Mouse (Mus musculus) heart, embryonic 10.5 days (tissue): ENCODE measurements around the gene Elmsan1. TPM values are rescaled to one million over a fixed set of nuclear protein-coding genes. Genes with fewer than 3 reads are reported as not detected.

Experiments used
- DNase-seq: peaks from one replicate; pipeline ENCODE4 v3.0.0-alpha.2; 2017; ENCODE audit warnings: low spot score
- H3K27ac ChIP-seq: fragments of 300-500 bp; sonication (generic); 2 replicates; pipeline ENCODE4 v1.5.1; 2016; ENCODE audit warnings: mild to moderate bottlenecking
- H3K27me3 ChIP-seq: fragments of 300-500 bp; sonication (generic); 2 replicates; pipeline ENCODE4 v1.6.1; 2016; ENCODE audit warnings: mild to moderate bottlenecking; ENCODE audit not compliant: poor library complexity, insufficient read depth, severe bottlenecking
- H3K36me3 ChIP-seq: fragments of 300-500 bp; sonication (generic); 2 replicates; pipeline ENCODE4 v1.6.1; 2016; ENCODE audit warnings: mild to moderate bottlenecking, moderate library complexity
- H3K4me1 ChIP-seq: fragments of 300-500 bp; sonication (generic); 2 replicates; pipeline ENCODE4 v1.6.1; 2016; ENCODE audit warnings: mild to moderate bottlenecking
- H3K4me3 ChIP-seq: fragments of 300-500 bp; sonication (generic); 2 replicates; pipeline ENCODE4 v1.5.1; 2016; ENCODE audit warnings: mild to moderate bottlenecking, moderate library complexity
- H3K9me3 ChIP-seq: fragments of 300-500 bp; sonication (generic); 2 replicates; pipeline ENCODE4 v1.6.1; 2016; ENCODE audit warnings: mild to moderate bottlenecking, moderate library complexity
- WGBS: fragments of 180-500 bp; shearing (Covaris S2); methylation state at CpG from one replicate; pipeline ENCODE4 v1.1.7; 2016; 5-methylcytosine and 5-hydroxymethylcytosine counted together
- polyA plus RNA-seq: library from polyadenylated mRNA; unstranded; fragments of >200 nt; fragmentation: Nextera tagmentation; extraction: Ambion mirVana; gene quantifications from 2 replicates; pipeline ENCODE4 v1.2.1, GENCODE M21; 2016

Gene Elmsan1
- polyA plus RNA-seq, 1 experiment from 2014 or later: 10.5 TPM

DNA sequence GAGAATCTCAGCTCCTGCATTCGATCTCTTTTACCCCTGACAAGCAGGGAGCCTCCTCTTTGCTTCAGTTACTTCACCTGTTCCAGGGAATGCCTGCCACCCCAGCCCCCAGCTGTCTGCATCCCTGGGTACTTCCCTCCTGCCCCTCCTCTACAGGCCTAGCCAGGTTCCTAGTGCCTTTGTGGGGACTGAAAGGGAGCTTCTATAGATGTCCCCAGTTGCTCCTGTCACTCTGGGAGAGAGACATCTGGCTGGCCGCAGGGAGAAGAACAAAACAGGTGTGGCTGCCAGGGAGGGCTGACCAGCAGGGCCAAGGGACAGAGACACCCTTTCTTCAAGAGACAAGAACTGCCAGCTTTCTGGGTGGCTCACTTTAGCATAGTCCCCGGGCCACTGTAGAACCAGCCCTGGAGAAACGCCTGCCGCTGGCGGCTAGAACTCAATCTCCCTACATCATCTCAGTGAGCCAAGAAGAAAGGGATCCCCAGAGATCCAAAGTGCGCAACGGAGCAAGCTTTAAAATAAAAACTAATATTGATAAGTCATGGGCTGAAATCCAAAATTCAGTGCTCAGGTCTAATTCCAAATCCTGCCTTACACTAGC is 20.5 kb downstream of the Elmsan1 start:
- no peak overlapping the region for H3K4me3 ChIP-seq
- 67% methylated on average over 8 of the region's 8 CpGs for WGBS
- peaks cover 74% of the 10 kb centered on the region for H3K4me1 ChIP-seq
- no peaks in the 10 kb centered on the region for H3K36me3 ChIP-seq
- no peaks in the 10 kb centered on the region for H3K9me3 ChIP-seq
- H3K27me3 ChIP-seq: no peaks in the 10 kb centered on the region
- DNase-seq: no peak
- peak overlapping the region; percentile 18; the same call in 1 of the 2 replicates for H3K27ac ChIP-seq

- Histone ChIP-seq H3K27ac (peak overlapping the region; percentile 98; the same call in 1 of the 2 replicates), H3K4me3 (no peak overlapping the region), H3K36me3 (no peaks in the 10 kb centered on the region), H3K4me1 (peaks cover 82% of the 10 kb centered on the region), H3K27me3 (no peaks in the 10 kb centered on the region), H3K9me3 (no peaks in the 10 kb centered on the region)
- DNase-seq: no peak
- WGBS: 53% methylated on average over 6 of the region's 6 CpGs
These were observed 23.5 kb downstream of the Elmsan1 start for GRCm38 (mm10) chr12:84195195-84195594.

- no peaks in the 10 kb centered on the region for H3K9me3 ChIP-seq
- H3K4me3 ChIP-seq: peak overlapping the region; percentile 80
- WGBS: 4% methylated on average over 13 of the region's 13 CpGs
- peaks cover 88% of the 10 kb centered on the region for H3K4me1 ChIP-seq
- no peaks in the 10 kb centered on the region for H3K36me3 ChIP-seq
- DNase-seq: no peak
- H3K27ac ChIP-seq: peak overlapping the region; percentile 98
- no peaks in the 10 kb centered on the region for H3K27me3 ChIP-seq
These were observed 24.1 kb downstream of the Elmsan1 start for GRCm38 (mm10) chr12:84194400-84195109.

DNA sequence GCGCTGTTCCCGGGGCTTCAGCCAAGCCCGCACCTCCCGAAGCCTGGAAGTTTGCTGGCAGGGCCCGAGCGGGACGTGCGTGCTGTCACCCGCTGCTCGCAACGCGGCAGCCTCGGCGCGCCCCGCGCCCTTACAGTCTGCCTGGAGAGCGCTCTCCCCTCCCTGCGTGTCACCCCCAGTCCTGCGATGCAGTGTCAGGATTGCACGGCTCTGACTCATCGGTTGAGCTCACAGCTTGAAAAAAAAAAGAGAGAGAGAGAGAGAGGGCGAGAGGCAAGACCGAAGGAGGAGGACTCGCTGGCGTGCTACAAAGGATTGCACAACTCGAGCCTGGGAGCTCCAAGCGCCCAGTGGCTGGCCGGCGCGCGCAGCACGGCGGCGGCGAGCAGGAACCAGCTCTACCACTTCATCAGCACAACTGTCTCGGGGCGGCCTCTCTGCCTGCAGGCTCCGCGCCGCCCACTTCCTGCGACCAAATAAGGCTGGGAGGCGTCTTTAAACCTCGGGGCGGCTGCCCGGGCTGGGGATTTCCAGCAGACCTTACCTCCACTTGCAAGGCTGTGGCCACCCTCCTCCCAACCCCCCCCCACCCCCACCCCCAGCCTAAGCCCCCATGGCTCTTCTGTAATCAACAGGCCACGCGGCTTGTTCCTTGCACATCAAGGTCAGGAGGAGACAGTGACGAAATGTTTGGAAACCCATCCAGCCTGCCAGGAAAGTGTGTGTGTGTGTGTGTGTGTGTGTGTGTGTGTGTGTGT is 24.9 kb downstream of the Elmsan1 start:
- Histone ChIP-seq H3K4me3 (peak overlapping the region; percentile 80), H3K4me1 (peaks cover 91% of the 10 kb centered on the region), H3K9me3 (no peaks in the 10 kb centered on the region), H3K27ac (peak overlapping the region; percentile 98), H3K36me3 (no peaks in the 10 kb centered on the region), H3K27me3 (no peaks in the 10 kb centered on the region)
- WGBS: under 1% methylated on average over 49 of the region's 49 CpGs
- peak; percentile 98 for DNase-seq

DNA sequence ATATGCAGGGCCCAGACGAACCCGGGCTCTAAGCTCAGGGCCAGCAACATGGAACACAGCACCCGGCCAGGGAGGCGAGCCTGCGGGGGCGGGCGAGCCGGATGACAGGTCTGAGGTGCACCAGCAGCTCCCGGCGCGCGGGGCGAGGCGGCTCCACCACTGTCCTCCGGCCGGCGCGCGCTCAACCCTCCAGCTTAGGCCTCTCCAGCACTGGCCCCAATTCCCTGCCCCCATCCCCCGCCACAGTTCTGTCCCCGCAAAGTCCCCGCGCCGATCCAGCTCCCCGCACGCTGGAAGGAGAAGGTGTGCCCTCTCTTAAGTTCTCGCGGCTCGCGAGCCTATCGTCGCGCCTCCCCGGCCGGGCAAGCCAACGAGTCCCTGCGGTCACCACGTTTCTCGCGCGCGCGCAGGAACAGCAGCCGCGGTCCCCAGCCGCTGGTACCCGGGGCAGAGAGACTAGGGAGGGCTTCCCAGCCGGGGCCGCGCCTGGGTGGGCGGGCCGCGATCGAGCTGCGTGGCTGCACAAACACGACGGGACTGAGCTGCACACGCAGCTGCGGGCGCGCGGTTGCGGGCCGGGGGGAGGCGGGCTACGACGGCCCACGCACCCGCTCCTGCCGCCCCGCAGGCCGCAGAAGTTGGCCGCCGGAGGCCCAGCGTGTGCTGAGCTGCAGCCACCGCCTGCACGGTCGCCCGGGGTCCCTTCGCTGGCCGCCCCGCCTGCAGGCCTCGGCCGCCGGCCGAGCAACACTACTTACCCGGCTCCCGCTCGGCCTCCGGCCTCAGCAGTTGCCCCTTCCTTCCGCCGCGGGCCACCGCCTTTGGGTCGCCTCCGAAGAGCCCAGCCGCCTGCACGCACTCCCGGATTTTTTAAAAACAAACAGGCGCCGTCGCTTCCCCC is 25.7 kb downstream of the Elmsan1 start:
- H3K27me3 ChIP-seq: no peaks in the 10 kb centered on the region
- peaks cover 93% of the 10 kb centered on the region for H3K4me1 ChIP-seq
- peak overlapping the region; percentile 80 for H3K4me3 ChIP-seq
- no peaks in the 10 kb centered on the region for H3K9me3 ChIP-seq
- peak overlapping the region; percentile 98 for H3K27ac ChIP-seq
- peak; percentile 88 for DNase-seq
- WGBS: under 1% methylated on average over 100 of the region's 102 CpGs
- no peaks in the 10 kb centered on the region for H3K36me3 ChIP-seq

DNA sequence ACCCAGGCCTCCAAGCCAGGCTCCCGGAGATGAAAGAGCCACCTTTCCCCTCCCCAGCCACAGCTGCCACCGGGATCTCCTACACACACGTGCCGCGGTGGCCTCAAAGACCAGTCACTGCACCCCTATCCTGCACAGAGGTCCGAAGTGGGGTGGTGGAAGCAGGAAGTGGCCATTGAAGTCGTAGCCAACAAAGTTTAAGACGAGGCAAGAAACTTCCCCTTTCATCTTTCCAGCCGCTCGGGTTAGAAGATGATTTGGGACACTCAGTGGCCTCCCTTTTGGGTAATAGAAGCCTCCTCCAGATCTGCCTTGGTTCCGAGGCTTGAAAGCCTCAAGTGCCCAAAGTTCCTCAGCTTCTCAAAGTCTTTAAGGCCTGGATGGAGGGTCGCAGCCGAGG is 26.4 kb downstream of the Elmsan1 start:
- H3K36me3 ChIP-seq: 0 out of 2 replicates have a peak, but pooled peaks cover 1% of the 10 kb centered on the region
- H3K4me3 ChIP-seq: peak overlapping the region; percentile 80
- no peaks in the 10 kb centered on the region for H3K27me3 ChIP-seq
- peaks cover 93% of the 10 kb centered on the region for H3K4me1 ChIP-seq
- H3K9me3 ChIP-seq: no peaks in the 10 kb centered on the region
- H3K27ac ChIP-seq: peak overlapping the region; percentile 98
- WGBS: 2% methylated on average over 13 of the region's 13 CpGs
- no peak for DNase-seq

- peak overlapping the region; percentile 98 for H3K27ac ChIP-seq
- DNase-seq: no peak
These were observed 26.9 kb downstream of the Elmsan1 start for GRCm38 (mm10) chr12:84191770-84192169.

DNA sequence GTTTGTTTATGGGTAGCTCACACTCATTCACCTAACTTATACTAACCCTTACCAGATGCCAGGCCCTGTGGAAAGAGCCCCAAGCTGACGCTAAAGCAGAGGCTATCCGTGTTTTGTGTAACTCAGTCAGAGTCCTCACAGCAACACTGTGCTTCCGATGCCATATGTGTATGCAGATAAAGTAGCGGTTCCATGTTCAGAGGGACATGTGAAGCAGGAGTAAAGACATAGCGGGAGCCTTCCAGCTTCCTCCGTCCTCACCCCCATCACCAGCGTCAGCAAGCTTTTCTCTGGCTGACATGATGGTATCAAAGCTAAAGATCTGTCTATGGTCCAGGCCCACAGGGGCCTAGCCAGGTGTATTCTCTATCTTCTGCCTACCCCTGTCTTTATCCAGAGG is 27.5 kb downstream of the Elmsan1 start:
- H3K27ac ChIP-seq: 0 out of 2 replicates have a peak overlapping the region, but pooled peaks have one; percentile 98
- H3K4me3 ChIP-seq: peak overlapping the region; percentile 80
- no peak for DNase-seq
- peaks cover 93% of the 10 kb centered on the region for H3K4me1 ChIP-seq
- no peaks in the 10 kb centered on the region for H3K27me3 ChIP-seq
- H3K9me3 ChIP-seq: no peaks in the 10 kb centered on the region
- peaks cover 12% of the 10 kb centered on the region for H3K36me3 ChIP-seq
- 65% methylated on average over 7 of the region's 7 CpGs for WGBS

More at GRCm38 (mm10) chr12:84191770-84192169, 26.9 kb downstream of the Elmsan1 start:
- WGBS: 26% methylated on average over 5 of the region's 5 CpGs
- no peaks in the 10 kb centered on the region for H3K9me3 ChIP-seq
- H3K36me3 ChIP-seq: peaks cover 6% of the 10 kb centered on the region
- no peaks in the 10 kb centered on the region for H3K27me3 ChIP-seq
- peaks cover 93% of the 10 kb centered on the region for H3K4me1 ChIP-seq
- H3K4me3 ChIP-seq: peak overlapping the region; percentile 80

DNA sequence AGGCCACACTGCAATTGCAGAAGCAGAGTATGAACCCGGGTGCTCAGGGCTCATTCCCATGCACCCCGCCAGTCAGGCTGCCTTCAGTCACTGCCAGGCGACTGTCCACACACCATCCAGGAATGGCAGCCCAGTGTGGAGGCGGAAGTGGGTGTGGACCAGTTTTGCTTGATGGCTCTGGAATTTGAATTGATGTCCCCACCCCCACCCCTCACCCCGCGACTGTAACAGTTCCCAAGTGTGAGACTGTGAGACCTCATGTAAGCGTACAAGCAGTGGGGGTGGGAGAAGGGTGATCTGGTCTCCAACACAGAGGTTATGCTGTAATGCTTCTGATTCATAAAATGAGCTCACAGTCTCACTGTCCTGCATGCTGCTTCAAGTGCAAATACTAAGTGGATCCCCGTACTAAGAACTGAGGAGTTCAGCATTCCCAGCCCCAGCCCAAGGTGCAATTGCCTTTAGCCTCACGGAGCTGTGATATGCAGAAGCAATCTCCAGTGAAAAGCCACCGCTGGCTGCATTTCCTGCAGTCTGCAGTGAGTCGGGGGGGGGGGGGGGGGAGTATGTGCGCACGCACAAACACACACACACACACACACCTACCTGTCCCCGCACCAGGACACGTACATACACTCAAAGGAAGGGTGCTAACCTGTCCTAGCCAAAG is 28.4 kb downstream of the Elmsan1 start:
- H3K27ac ChIP-seq: peak overlapping the region; percentile 62; the same call in 1 of the 2 replicates

GRCm38 (mm10) chr12:84188881-84189444 is 29.7 kb downstream of the Elmsan1 start:
- WGBS: 63% methylated on average over 14 of the region's 14 CpGs
- H3K27ac ChIP-seq: peak overlapping the region; percentile 62; the same call in 1 of the 2 replicates
- DNase-seq: no peak

More for the DNA sequence above, 28.4 kb downstream of the Elmsan1 start:
- H3K27me3 ChIP-seq: no peaks in the 10 kb centered on the region
- H3K9me3 ChIP-seq: no peaks in the 10 kb centered on the region
- peaks cover 92% of the 10 kb centered on the region for H3K4me1 ChIP-seq
- no peak for DNase-seq
- peak overlapping the region; percentile 37 for H3K4me3 ChIP-seq
- WGBS: 27% methylated on average over 14 of the region's 15 CpGs
- H3K36me3 ChIP-seq: peaks cover 16% of the 10 kb centered on the region

GRCm38 (mm10) chr12:84187752-84188601 is 30.7 kb downstream of the Elmsan1 start:
- peak overlapping the region; percentile 62; the same call in 1 of the 2 replicates for H3K27ac ChIP-seq
- DNase-seq: no peak
- no peak overlapping the region for H3K4me3 ChIP-seq
- H3K4me1 ChIP-seq: peaks cover 75% of the 10 kb centered on the region
- H3K36me3 ChIP-seq: peaks cover 16% of the 10 kb centered on the region
- no peaks in the 10 kb centered on the region for H3K27me3 ChIP-seq
- H3K9me3 ChIP-seq: no peaks in the 10 kb centered on the region
- WGBS: 67% methylated on average over 15 of the region's 15 CpGs

More at GRCm38 (mm10) chr12:84188881-84189444, 29.7 kb downstream of the Elmsan1 start:
- Histone ChIP-seq H3K27me3 (no peaks in the 10 kb centered on the region), H3K4me1 (peaks cover 79% of the 10 kb centered on the region), H3K4me3 (no peak overlapping the region; the same call in 1 of the 2 replicates), H3K36me3 (peaks cover 16% of the 10 kb centered on the region), H3K9me3 (no peaks in the 10 kb centered on the region)
